In genomic region chr3:89305551-89306325, GRCm38 (mm10) we compare ENCODE assay signal across 15 mouse cellular contexts. TPM values are rescaled to one million over a fixed set of nuclear protein-coding genes. Genes with fewer than 3 reads are reported as not detected.
DNase-seq lines count a peak whose midpoint lies in the region; ATAC-seq and TF ChIP-seq lines count a peak whose summit lies in the region.
"Had no signal": no experiment of that assay in that cellular context is flagged by ENCODE, and none has a peak within 500 bp of the region (broad histone marks: within the 10 kb centered on the region; RNA-seq: fewer than 3 reads in every experiment).

No protein-coding gene starts in this region.

- peak; percentile 38 for DNase-seq in adrenal gland, postnatal 14 days
- DNase-seq in adrenal gland, postnatal 36 days = no peak
- no peak for DNase-seq in lung, postnatal 36 days
- peak; percentile 86 for DNase-seq in kidney, adult 2 months
- no peak for DNase-seq in limb, embryonic 14.5 days (ENCODE audit: low spot score)
- no peak for DNase-seq in layer of hippocampus, postnatal 10 days (ENCODE audit: low spot score in 2 of 2)
- no peak for DNase-seq in urinary bladder, postnatal 36 days (ENCODE audit: low spot score in 2 of 2)
- DNase-seq: cerebellum, postnatal 10 days; heart, adult 11 months; heart, postnatal 14 days; retina, postnatal 1 day; thymus, postnatal 36 days had no signal

- H3K4me2 ChIP-seq in lung, embryonic 15.5 days = no peak overlapping the region
- no peak overlapping the region for H3K4me2 ChIP-seq in limb, embryonic 14.5 days (replicated peaks; ENCODE audit: low read depth, low read length, severe bottlenecking)

- H3K27ac ChIP-seq in lung, embryonic 15.5 days = peak overlapping the region; percentile 54
- peak overlapping the region; percentile 59 for H3K27ac ChIP-seq in kidney, adult 2 months (ENCODE audit: insufficient read depth, low read depth, low read length)
- peak overlapping the region; percentile 15; the same call in 1 of the 2 replicates for H3K27ac ChIP-seq in limb, embryonic 14.5 days (replicated peaks; ENCODE audit: low read depth, low read length)
- H3K27ac ChIP-seq: left cerebral cortex, adult 2 months had no signal

- no peaks in the 10 kb centered on the region for H3K27me3 ChIP-seq in lung, embryonic 15.5 days
- H3K27me3 ChIP-seq in kidney, adult 2 months (replicated peaks; ENCODE audit: control insufficient read depth, insufficient read depth, low read length) = no peaks in the 10 kb centered on the region
- no peaks in the 10 kb centered on the region for H3K27me3 ChIP-seq in limb, embryonic 14.5 days (ENCODE audit: control insufficient read depth, insufficient read depth, low read length)

- no peaks in the 10 kb centered on the region for H3K9me3 ChIP-seq in lung, embryonic 15.5 days
- no peaks in the 10 kb centered on the region for H3K9me3 ChIP-seq in limb, embryonic 14.5 days (ENCODE audit: control insufficient read depth, low read length)

- 51% methylated on average over 8 of the region's 8 CpGs for WGBS in lung, embryonic 15.5 days
- 52% methylated on average over 8 of the region's 8 CpGs for WGBS in kidney, adult 2 months
- WGBS in limb, embryonic 14.5 days = 49% methylated on average over 8 of the region's 8 CpGs

- H3K4me1 ChIP-seq in lung, embryonic 15.5 days = peaks cover 12% of the 10 kb centered on the region; the same call in 1 of the 2 replicates
- peaks cover 12% of the 10 kb centered on the region for H3K4me1 ChIP-seq in kidney, adult 2 months (ENCODE audit: control insufficient read depth, insufficient read depth, low read length)
- peaks cover 5% of the 10 kb centered on the region; the same call in 1 of the 2 replicates for H3K4me1 ChIP-seq in limb, embryonic 14.5 days (ENCODE audit: control insufficient read depth, insufficient read depth, low read length)

- no peak for TF ChIP-seq CTCF in kidney, adult 2 months (conservative IDR thresholded peaks at IDR 0.05; ENCODE audit: insufficient read depth, insufficient read length, low read depth, low read length)

- no peak overlapping the region for H3K9ac ChIP-seq in lung, embryonic 15.5 days
- H3K9ac ChIP-seq in limb, embryonic 14.5 days (ENCODE audit: low read depth, low read length, severe bottlenecking) = 0 out of 2 replicates have a peak overlapping the region, but pooled peaks have one; percentile 4

- TF ChIP-seq POLR2A in kidney, adult 2 months (IDR thresholded peaks at IDR 0.05; ENCODE audit: low read depth, low read length) = no peak
- TF ChIP-seq POLR2A in limb, embryonic 14.5 days (IDR thresholded peaks at IDR 0.05; ENCODE audit: borderline replicate concordance, extremely low read depth, insufficient read depth, insufficient read length) = no peak

- ATAC-seq in lung, embryonic 15.5 days (ENCODE audit: borderline replicate concordance, extremely low read depth, low FRiP score, low TSS enrichment) = 0 out of 2 replicates have a peak, but pooled peaks have one; percentile 35
- ATAC-seq in limb, embryonic 14.5 days (ENCODE audit: low FRiP score, low read depth) = peak; percentile 31

- H3K36me3 ChIP-seq in lung, embryonic 15.5 days = no peaks in the 10 kb centered on the region
- no peaks in the 10 kb centered on the region for H3K36me3 ChIP-seq in kidney, adult 2 months (ENCODE audit: control insufficient read depth, insufficient read depth, low read length)
- no peaks in the 10 kb centered on the region for H3K36me3 ChIP-seq in limb, embryonic 14.5 days (ENCODE audit: control insufficient read depth, insufficient read depth, low read length)

- H3K4me3 ChIP-seq in lung, embryonic 15.5 days = no peak overlapping the region
- no peak overlapping the region for H3K4me3 ChIP-seq in kidney, adult 2 months (ENCODE audit: insufficient read depth, low read depth, low read length)
- no peak overlapping the region for H3K4me3 ChIP-seq in limb, embryonic 14.5 days (replicated peaks; ENCODE audit: low read length)
- H3K4me3 ChIP-seq: left cerebral cortex, adult 2 months had no signal

RNA-seq across cellular contexts. Expression of gene Efna3, which starts 17.0 kb away (rescaled TPM):
- total RNA-seq in adrenal gland, postnatal 14 days (2021) = 0.38 and 0.59 TPM in 2 replicates
- under 1 TPM; 0.23 to 0.53 TPM for total RNA-seq in adrenal gland, postnatal 36 days (2021)
- 5.8 and 6.0 TPM in 2 replicates for polyA plus RNA-seq in lung, embryonic 15.5 days (2015; fragmentation: Nextera tagmentation; extraction: Ambion mirVana)
- polyA plus RNA-seq in kidney, adult 2 months (2012; rRNA removed) = 2.4 and 4.2 TPM in 2 replicates
- polyA plus RNA-seq in limb, embryonic 14.5 days (2012; rRNA removed) = 38.1 and 48.5 TPM in 2 replicates
- 32.1 and 34.4 TPM in 2 replicates for polyA plus RNA-seq in limb, embryonic 14.5 days (2014; fragmentation: Nextera tagmentation; extraction: Ambion mirVana)
- 10 to 100 TPM; 59.9 to 63.1 TPM for total RNA-seq in layer of hippocampus, postnatal 10 days (2021)
- total RNA-seq: heart, postnatal 14 days; megakaryocyte-erythroid progenitor cell, adult 5-6 weeks had no signal

RNA-seq across cellular contexts. Expression of gene Efna1, which starts 24.8 kb away (rescaled TPM):
- 19.1 and 21.9 TPM in 2 replicates for total RNA-seq in adrenal gland, postnatal 14 days (2021)
- total RNA-seq in adrenal gland, postnatal 36 days (2021) = 10 to 100 TPM in 1 of 2 experiments, 1 to 10 TPM in 1; 9.8 to 12.5 TPM
- polyA plus RNA-seq in lung, embryonic 15.5 days (2015; fragmentation: Nextera tagmentation; extraction: Ambion mirVana) = 89.7 and 94.5 TPM in 2 replicates
- 54.1 and 59.2 TPM in 2 replicates for polyA plus RNA-seq in kidney, adult 2 months (2012; rRNA removed)
- 51.7 and 52.2 TPM in 2 replicates for polyA plus RNA-seq in limb, embryonic 14.5 days (2012; rRNA removed)
- polyA plus RNA-seq in limb, embryonic 14.5 days (2014; fragmentation: Nextera tagmentation; extraction: Ambion mirVana) = 42.2 and 48.1 TPM in 2 replicates
- total RNA-seq in layer of hippocampus, postnatal 10 days (2021) = 1 to 10 TPM; 6.4 to 7.2 TPM
- total RNA-seq: megakaryocyte-erythroid progenitor cell, adult 5-6 weeks had no signal

RNA-seq across cellular contexts. Expression of gene Efna4, which starts 32.1 kb away (rescaled TPM):
- 0.26 and 0.68 TPM in 2 replicates for total RNA-seq in adrenal gland, postnatal 14 days (2021)
- 1 to 10 TPM in 1 of 2 experiments, under 1 TPM in 1; 0.93 to 1.3 TPM for total RNA-seq in adrenal gland, postnatal 36 days (2021)
- 29.0 and 29.9 TPM in 2 replicates for polyA plus RNA-seq in lung, embryonic 15.5 days (2015; fragmentation: Nextera tagmentation; extraction: Ambion mirVana)
- 8.2 and 10.4 TPM in 2 replicates for polyA plus RNA-seq in kidney, adult 2 months (2012; rRNA removed)
- polyA plus RNA-seq in limb, embryonic 14.5 days (2012; rRNA removed) = 56.5 and 67.1 TPM in 2 replicates
- 32.0 and 34.2 TPM in 2 replicates for polyA plus RNA-seq in limb, embryonic 14.5 days (2014; fragmentation: Nextera tagmentation; extraction: Ambion mirVana)
- total RNA-seq in layer of hippocampus, postnatal 10 days (2021) = 1 to 10 TPM; 2.7 to 3.4 TPM
- total RNA-seq: megakaryocyte-erythroid progenitor cell, adult 5-6 weeks had no signal

RNA-seq across cellular contexts. Expression of gene Slc50a1, which starts 35.4 kb away (rescaled TPM):
- total RNA-seq in adrenal gland, postnatal 14 days (2021) = 40.4 and 54.7 TPM in 2 replicates
- 10 to 100 TPM; 42.0 to 47.7 TPM for total RNA-seq in adrenal gland, postnatal 36 days (2021)
- polyA plus RNA-seq in lung, embryonic 15.5 days (2015; fragmentation: Nextera tagmentation; extraction: Ambion mirVana) = 62.3 and 65.4 TPM in 2 replicates
- polyA plus RNA-seq in kidney, adult 2 months (2012; rRNA removed) = 109 and 110 TPM in 2 replicates
- 150 and 198 TPM in 2 replicates for polyA plus RNA-seq in limb, embryonic 14.5 days (2012; rRNA removed)
- polyA plus RNA-seq in limb, embryonic 14.5 days (2014; fragmentation: Nextera tagmentation; extraction: Ambion mirVana) = 90.8 and 95.6 TPM in 2 replicates
- total RNA-seq in layer of hippocampus, postnatal 10 days (2021) = 10 to 100 TPM; 27.6 to 29.8 TPM

RNA-seq across cellular contexts. Expression of gene Adam15, which starts 44.1 kb away (rescaled TPM):
- total RNA-seq in adrenal gland, postnatal 14 days (2021) = 66.0 and 79.5 TPM in 2 replicates
- 10 to 100 TPM; 45.9 to 79.9 TPM for total RNA-seq in adrenal gland, postnatal 36 days (2021)
- 61.5 and 63.0 TPM in 2 replicates for polyA plus RNA-seq in lung, embryonic 15.5 days (2015; fragmentation: Nextera tagmentation; extraction: Ambion mirVana)
- polyA plus RNA-seq in kidney, adult 2 months (2012; rRNA removed) = 95.1 and 111 TPM in 2 replicates
- 80.4 and 97.6 TPM in 2 replicates for polyA plus RNA-seq in limb, embryonic 14.5 days (2012; rRNA removed)
- polyA plus RNA-seq in limb, embryonic 14.5 days (2014; fragmentation: Nextera tagmentation; extraction: Ambion mirVana) = 45.9 and 48.2 TPM in 2 replicates
- 100 to 1,000 TPM; 102 to 105 TPM for total RNA-seq in layer of hippocampus, postnatal 10 days (2021)

Comparison
In these comparisons a context has a peak if more than half of its experiments do, and no peak if none do; other contexts are left out.
1. DNase-seq: peak in adrenal gland, postnatal 14 days (single experiment) and kidney, adult 2 months (single experiment); none in adrenal gland, postnatal 36 days (0 of 2), lung, postnatal 36 days (single experiment), limb, embryonic 14.5 days (single experiment), layer of hippocampus, postnatal 10 days (0 of 2) and urinary bladder, postnatal 36 days (0 of 2).
2. RNA of gene Efna3, which starts 17.0 kb away (total RNA-seq): 59.9 to 63.1 TPM in layer of hippocampus, postnatal 10 days; 0.38 to 0.59 TPM in adrenal gland, postnatal 14 days and 0.23 to 0.53 TPM in adrenal gland, postnatal 36 days; every median in the first group is over 10 times any median in the second.
3. Peak in every context shown above with its lines, with median percentiles within 50 percentile points of each other: H3K27ac ChIP-seq.